Mouse (Mus musculus) limb, embryonic 12.5 days (tissue): ENCODE results near the gene Dcst2. TPM values are rescaled to one million over a fixed set of nuclear protein-coding genes. Genes with fewer than 3 reads are reported as not detected.

Experiments
- ATAC-seq: fragments of 200-750 bp; cut with Nextera tagmentation; 2 replicates; pipeline ENCODE4 v1.8.0; 2017; ENCODE audit warnings: low read depth, moderate TSS enrichment; ENCODE audit not compliant: insufficient number of reproducible peaks, insufficient read depth, low FRiP score, low TSS enrichment
- H3K27ac ChIP-seq: fragments of 300-500 bp; sonication (generic); 2 replicates; pipeline ENCODE4 v1.5.1; 2016; ENCODE audit warnings: mild to moderate bottlenecking, moderate library complexity
- H3K27me3 ChIP-seq: fragments of 300-500 bp; sonication (generic); 2 replicates; pipeline ENCODE4 v1.6.1; 2016; ENCODE audit warnings: mild to moderate bottlenecking, moderate library complexity
- H3K36me3 ChIP-seq: fragments of 300-500 bp; sonication (generic); 2 replicates; pipeline ENCODE4 v1.6.1; 2016; ENCODE audit warnings: mild to moderate bottlenecking, moderate library complexity
- H3K4me1 ChIP-seq: fragments of 300-500 bp; sonication (generic); replicated peaks from 2 replicates; pipeline ENCODE4 v1.6.1; 2016
- H3K4me2 ChIP-seq: fragments of 300-500 bp; sonication (generic); 2 replicates; pipeline ENCODE4 v1.6.1; 2016; ENCODE audit warnings: mild to moderate bottlenecking, moderate library complexity
- H3K4me3 ChIP-seq: fragments of 300-500 bp; sonication (generic); replicated peaks from 2 replicates; pipeline ENCODE4 v1.5.1; 2016; ENCODE audit warnings: mild to moderate bottlenecking
- H3K9ac ChIP-seq: fragments of 300-500 bp; sonication (generic); replicated peaks from 2 replicates; pipeline ENCODE4 v1.6.1; 2016; ENCODE audit warnings: mild to moderate bottlenecking, moderate library complexity
- H3K9me3 ChIP-seq: fragments of 300-500 bp; sonication (generic); 2 replicates; pipeline ENCODE4 v1.6.1; 2016; ENCODE audit warnings: mild to moderate bottlenecking, moderate library complexity
- WGBS: fragments of 180-500 bp; shearing (Covaris S2); methylation state at CpG from one replicate; pipeline ENCODE4 v1.1.7; 2016; 5-methylcytosine and 5-hydroxymethylcytosine counted together
- polyA plus RNA-seq: library from polyadenylated mRNA; unstranded; fragments of >200 nt; fragmentation: Nextera tagmentation; extraction: Ambion mirVana; gene quantifications from 2 replicates; pipeline ENCODE4 v1.2.1, GENCODE M21; 2016

The Dcst2 gene
- polyA plus RNA-seq, 1 experiment from 2014 or later = 0.20 TPM

GRCm38 (mm10) chr3:89425141-89425525, 63.4 kb downstream of the Dcst2 start:
- 90% methylated on average over 5 of the region's 5 CpGs for WGBS
- Histone ChIP-seq H3K4me1 (peaks cover 31% of the 10 kb centered on the region), H3K9me3 (no peaks in the 10 kb centered on the region), H3K9ac (no peak overlapping the region), H3K27ac (no peak overlapping the region), H3K4me3 (no peak overlapping the region), H3K27me3 (no peaks in the 10 kb centered on the region), H3K36me3 (peaks cover 57% of the 10 kb centered on the region), H3K4me2 (no peak overlapping the region)
- no peak for ATAC-seq

- Histone ChIP-seq H3K27ac (no peak overlapping the region), H3K36me3 (peaks cover 57% of the 10 kb centered on the region), H3K27me3 (no peaks in the 10 kb centered on the region), H3K9me3 (no peaks in the 10 kb centered on the region), H3K9ac (no peak overlapping the region), H3K4me1 (peaks cover 26% of the 10 kb centered on the region), H3K4me3 (no peak overlapping the region), H3K4me2 (no peak overlapping the region)
- ATAC-seq = no peak
- WGBS = 91% methylated on average over 4 of the region's 4 CpGs
Measured at GRCm38 (mm10) chr3:89425876-89426275, 64.1 kb downstream of the Dcst2 start.

Other genes starting within 250 kb of the Dcst2 start
- gene Pklr, start 225.8 kb upstream of the Dcst2 start, polyA plus RNA-seq = 0.24 and 0.36 TPM in 2 replicates
- 2.2 and 2.8 TPM in 2 replicates for gene Hcn3, start 201.8 kb upstream of the Dcst2 start, polyA plus RNA-seq
- 50.3 and 54.7 TPM in 2 replicates for gene Clk2, start 197.2 kb upstream of the Dcst2 start, polyA plus RNA-seq
- 102 and 107 TPM in 2 replicates for gene Scamp3, start 184.5 kb upstream of the Dcst2 start, polyA plus RNA-seq
- 27.4 and 33.8 TPM in 2 replicates for gene Fam189b, start 178.8 kb upstream of the Dcst2 start, polyA plus RNA-seq
- gene Gba, start 159.0 kb upstream of the Dcst2 start, polyA plus RNA-seq = 26.3 and 28.8 TPM in 2 replicates
- gene Thbs3, start 146.8 kb upstream of the Dcst2 start, polyA plus RNA-seq = 44.2 and 52.7 TPM in 2 replicates
- gene Mtx1, start 134.9 kb upstream of the Dcst2 start, polyA plus RNA-seq = 212 and 217 TPM in 2 replicates
- 0.53 and 1.0 TPM in 2 replicates for gene Muc1, start 132.9 kb upstream of the Dcst2 start, polyA plus RNA-seq
- 316 and 333 TPM in 2 replicates for gene Krtcap2, start 116.0 kb upstream of the Dcst2 start, polyA plus RNA-seq
- gene Trim46, start 115.7 kb upstream of the Dcst2 start, polyA plus RNA-seq = 6.1 and 6.3 TPM in 2 replicates
- gene Dpm3, start 102.6 kb upstream of the Dcst2 start, polyA plus RNA-seq = 93.9 and 102 TPM in 2 replicates
- gene Slc50a1, start 91.4 kb upstream of the Dcst2 start, polyA plus RNA-seq = 58.5 and 66.3 TPM in 2 replicates
- 36.9 and 40.4 TPM in 2 replicates for gene Efna1, start 80.8 kb upstream of the Dcst2 start, polyA plus RNA-seq
- gene Efna3, start 39.0 kb upstream of the Dcst2 start, polyA plus RNA-seq = 17.6 and 21.3 TPM in 2 replicates
- gene Efna4, start 23.9 kb upstream of the Dcst2 start, polyA plus RNA-seq = 53.2 and 55.1 TPM in 2 replicates
- 27.0 and 32.1 TPM in 2 replicates for gene Adam15, start 12.0 kb upstream of the Dcst2 start, polyA plus RNA-seq
- 0.26 and 0.40 TPM in 2 replicates for gene Dcst1, start 3.3 kb downstream of the Dcst2 start, polyA plus RNA-seq
- 0.79 and 1.2 TPM in 2 replicates for gene Zbtb7b, start 32.8 kb downstream of the Dcst2 start, polyA plus RNA-seq
- 1.0 TPM in 1 of 2 replicates, not detected in the other for gene Lenep, start 40.8 kb downstream of the Dcst2 start, polyA plus RNA-seq
- 25.0 and 26.4 TPM in 2 replicates for gene Flad1, start 49.9 kb downstream of the Dcst2 start, polyA plus RNA-seq
- gene Cks1b, start 56.4 kb downstream of the Dcst2 start, polyA plus RNA-seq = 585 and 619 TPM in 2 replicates
- gene Shc1, start 56.5 kb downstream of the Dcst2 start, polyA plus RNA-seq = 84.4 and 90.9 TPM in 2 replicates
- 62.4 and 64.0 TPM in 2 replicates for gene Pygo2, start 68.2 kb downstream of the Dcst2 start, polyA plus RNA-seq
- gene Pbxip1, start 74.7 kb downstream of the Dcst2 start, polyA plus RNA-seq = 27.4 and 28.5 TPM in 2 replicates
- gene Pmvk, start 92.6 kb downstream of the Dcst2 start, polyA plus RNA-seq = 53.4 and 55.1 TPM in 2 replicates
- gene Kcnn3, start 158.2 kb downstream of the Dcst2 start, polyA plus RNA-seq = 1.6 and 1.9 TPM in 2 replicates